Mouse (Mus musculus) stomach, embryonic 14.5 days (tissue): ENCODE measurements around the gene Gabpb2. TPM values are rescaled to one million over a fixed set of nuclear protein-coding genes. Genes with fewer than 3 reads are reported as not detected.
"Not testable (repeated sequence)": the region's sequence is repeated elsewhere in the genome, so short reads cannot be mapped to it uniquely, and the experiment has no call there.

Experiments
- ATAC-seq: fragments of 200-750 bp; cut with Nextera tagmentation; 2 replicates; pipeline ENCODE4 v1.8.0; 2017; ENCODE audit warnings: low read depth, moderate TSS enrichment; ENCODE audit not compliant: insufficient number of reproducible peaks, insufficient read depth, low FRiP score
- H3K27ac ChIP-seq: fragments of 300-500 bp; sonication (generic); 2 replicates; pipeline ENCODE4 v1.5.1; 2014; ENCODE audit warnings: mild to moderate bottlenecking, low read length, moderate library complexity, mixed read lengths
- H3K27me3 ChIP-seq: fragments of 300-500 bp; sonication (generic); 2 replicates; pipeline ENCODE4 v1.6.1; 2014; ENCODE audit warnings: low read length, control low read depth, mixed read lengths; ENCODE audit not compliant: control insufficient read depth, insufficient read depth
- H3K36me3 ChIP-seq: fragments of 300-500 bp; sonication (generic); 2 replicates; pipeline ENCODE4 v1.6.1; 2014; ENCODE audit warnings: mild to moderate bottlenecking, control low read depth, low read length, moderate library complexity, mixed read lengths; ENCODE audit not compliant: control insufficient read depth, insufficient read depth
- H3K4me1 ChIP-seq: fragments of 300-500 bp; sonication (generic); 2 replicates; pipeline ENCODE4 v1.6.1; 2014; ENCODE audit warnings: low read length, control low read depth, mixed read lengths; ENCODE audit not compliant: control insufficient read depth, insufficient read depth
- H3K4me2 ChIP-seq: fragments of 300-500 bp; sonication (generic); replicated peaks from 2 replicates; pipeline ENCODE4 v1.6.1; 2014; ENCODE audit warnings: low read depth, low read length, control low read depth
- H3K4me3 ChIP-seq: fragments of 300-500 bp; sonication (generic); 2 replicates; pipeline ENCODE4 v1.5.1; 2014; ENCODE audit warnings: low read depth, low read length, control low read depth
- H3K9ac ChIP-seq: fragments of 300-500 bp; sonication (generic); replicated peaks from 2 replicates; pipeline ENCODE4 v1.6.1; 2014; ENCODE audit warnings: low read depth, mild to moderate bottlenecking, control low read depth, low read length, moderate library complexity, mixed read lengths
- H3K9me3 ChIP-seq: fragments of 300-500 bp; sonication (generic); 2 replicates; pipeline ENCODE4 v1.6.1; 2016; ENCODE audit warnings: low read depth, low read length, control low read depth; ENCODE audit not compliant: control insufficient read depth
- WGBS: fragments of 180-500 bp; shearing (Covaris S2); extraction: QIAGEN DNeasy Blood & Tissue Kit; methylation state at CpG from one replicate; pipeline ENCODE4 v1.1.7; 2014; 5-methylcytosine and 5-hydroxymethylcytosine counted together
- microRNA-seq: library from miRNA; unstranded; fragments of <30 nt; microRNA quantifications from one replicate; pipeline ENCODE4, GENCODE M21; 2016
- polyA plus RNA-seq: library from polyadenylated mRNA; unstranded; fragments of >200 nt; fragmentation: Nextera tagmentation; extraction: Ambion mirVana; gene quantifications from 2 replicates; pipeline ENCODE4 v1.2.1, GENCODE M21; 2014

Gene Gabpb2
- polyA plus RNA-seq, 1 experiment from 2014 or later, result 18.4 TPM

GRCm38 (mm10) chr3:95135433-95136052, 82.2 kb downstream of the Gabpb2 start:
- Histone ChIP-seq H3K4me3 (no peak overlapping the region), H3K36me3 (peaks cover 9% of the 10 kb centered on the region; the same call in 1 of the 2 replicates), H3K9me3 (no peaks in the 10 kb centered on the region), H3K27me3 (no peaks in the 10 kb centered on the region), H3K4me1 (0 out of 2 replicates have a peak, but pooled peaks cover 11% of the 10 kb centered on the region), H3K4me2 (peak overlapping the region; percentile 53), H3K9ac (no peak overlapping the region), H3K27ac (no peak overlapping the region)
- WGBS, result 79% methylated on average over 7 of the region's 7 CpGs
- no peak for ATAC-seq

- H3K4me3 ChIP-seq, result peak overlapping the region; percentile 32
- 0 out of 2 replicates have a peak, but pooled peaks cover 11% of the 10 kb centered on the region for H3K4me1 ChIP-seq
- ATAC-seq, result peak; percentile 44
- H3K27ac ChIP-seq, result no peak overlapping the region
- peak overlapping the region; percentile 53 for H3K4me2 ChIP-seq
- no peaks in the 10 kb centered on the region for H3K27me3 ChIP-seq
- 0 out of 2 replicates have a peak overlapping the region, but pooled peaks have one; percentile 21 for H3K9ac ChIP-seq
- H3K36me3 ChIP-seq, result peaks cover 9% of the 10 kb centered on the region; the same call in 1 of the 2 replicates
- WGBS, result 14% methylated on average over 6 of the region's 6 CpGs
- H3K9me3 ChIP-seq, result no peaks in the 10 kb centered on the region
Observed at GRCm38 (mm10) chr3:95135023-95135422, 82.7 kb downstream of the Gabpb2 start.

GRCm38 (mm10) chr3:95134133-95134532, 83.6 kb downstream of the Gabpb2 start:
- no CpG with 5 or more reads among the region's 12 CpGs for WGBS
- H3K36me3 ChIP-seq, H3K27me3 ChIP-seq, H3K9me3 ChIP-seq, H3K27ac ChIP-seq, H3K9ac ChIP-seq, H3K4me2 ChIP-seq: not testable (repeated sequence)
- peak overlapping the region; percentile 44 for H3K4me3 ChIP-seq
- 0 out of 2 replicates have a peak, but pooled peaks cover 11% of the 10 kb centered on the region for H3K4me1 ChIP-seq
- peak; percentile 51; the same call in 1 of the 2 replicates for ATAC-seq

GRCm38 (mm10) chr3:95133680-95134101, 84.0 kb downstream of the Gabpb2 start, which contains the start of the genes Scnm1 and Lysmd1:
TSS of gene Scnm1 (minus strand) at chr3:95134011.
TSS of gene Lysmd1 (plus strand) at chr3:95134088.
- peak within 1 kb of the TSS; percentile 44 for H3K4me3 ChIP-seq
- no peaks in the 10 kb centered on the region for H3K9me3 ChIP-seq
- peak within 1 kb of the TSS; percentile 53 for H3K4me2 ChIP-seq
- peaks cover 3% of the 10 kb centered on the region; the same call in 1 of the 2 replicates for H3K36me3 ChIP-seq
- peak within 1 kb of the TSS; percentile 45 for H3K9ac ChIP-seq
- H3K4me1 ChIP-seq, result 0 out of 2 replicates have a peak, but pooled peaks cover 11% of the 10 kb centered on the region
- peak; percentile 92 for ATAC-seq
- H3K27me3 ChIP-seq, result no peaks in the 10 kb centered on the region
- WGBS, result under 1% methylated on average over 20 of the region's 20 CpGs
- peak within 1 kb of the TSS; percentile 6; the same call in 1 of the 2 replicates for H3K27ac ChIP-seq

GRCm38 (mm10) chr3:95133176-95133575, 84.5 kb downstream of the Gabpb2 start:
- no peaks in the 10 kb centered on the region for H3K27me3 ChIP-seq
- H3K27ac ChIP-seq, result no peak overlapping the region
- H3K36me3 ChIP-seq, result peaks cover 3% of the 10 kb centered on the region; the same call in 1 of the 2 replicates
- no peaks in the 10 kb centered on the region for H3K9me3 ChIP-seq
- ATAC-seq, result no peak
- peak overlapping the region; percentile 53 for H3K4me2 ChIP-seq
- H3K4me3 ChIP-seq, result peak overlapping the region; percentile 44
- peak overlapping the region; percentile 45; the same call in 1 of the 2 replicates for H3K9ac ChIP-seq
- H3K4me1 ChIP-seq, result 0 out of 2 replicates have a peak, but pooled peaks cover 11% of the 10 kb centered on the region
- 51% methylated on average over 11 of the region's 11 CpGs for WGBS

GRCm38 (mm10) chr3:95132389-95132788, 85.3 kb downstream of the Gabpb2 start:
- H3K4me3 ChIP-seq, H3K27me3 ChIP-seq, H3K4me2 ChIP-seq, ATAC-seq, H3K9me3 ChIP-seq, H3K9ac ChIP-seq, H3K36me3 ChIP-seq, H3K27ac ChIP-seq: not testable (repeated sequence)
- 91% methylated on average over 2 of the region's 2 CpGs for WGBS
- H3K4me1 ChIP-seq, result 0 out of 2 replicates have a peak, but pooled peaks cover 11% of the 10 kb centered on the region

Small RNAs within 50 kb of the gene (microRNA-seq; reads per million reads assigned to microRNA genes)
- gene Mir8099-1, result not detected

Other genes with a start within 250 kb of the Gabpb2 start
- 24.7 and 32.8 TPM in 2 replicates for gene Pi4kb, start 243.2 kb downstream of the Gabpb2 start, polyA plus RNA-seq
- 30.3 and 34.9 TPM in 2 replicates for gene Zfp687, start 202.5 kb downstream of the Gabpb2 start, polyA plus RNA-seq
- gene Psmd4, start 175.3 kb downstream of the Gabpb2 start, polyA plus RNA-seq, result 229 and 231 TPM in 2 replicates
- gene Pip5k1a, start 111.0 kb downstream of the Gabpb2 start, polyA plus RNA-seq, result 14.6 and 14.9 TPM in 2 replicates
- gene Vps72, start 106.9 kb downstream of the Gabpb2 start, polyA plus RNA-seq, result 139 and 156 TPM in 2 replicates
- 0.83 and 1.8 TPM in 2 replicates for gene Tmod4, start 93.4 kb downstream of the Gabpb2 start, polyA plus RNA-seq
- gene Scnm1, start 83.9 kb downstream of the Gabpb2 start, polyA plus RNA-seq, result 67.7 and 73.7 TPM in 2 replicates
- gene Lysmd1, start 83.8 kb downstream of the Gabpb2 start, polyA plus RNA-seq, result 9.2 and 10.9 TPM in 2 replicates
- 4.2 and 4.7 TPM in 2 replicates for gene Tnfaip8l2, start 75.6 kb downstream of the Gabpb2 start, polyA plus RNA-seq
- 5.8 and 6.7 TPM in 2 replicates for gene Sema6c, start 57.5 kb downstream of the Gabpb2 start, polyA plus RNA-seq
- gene Cdc42se1, start 10.8 kb upstream of the Gabpb2 start, polyA plus RNA-seq, result 125 and 126 TPM in 2 replicates
- 38.9 and 42.4 TPM in 2 replicates for gene Mllt11, start 14.3 kb upstream of the Gabpb2 start, polyA plus RNA-seq
- 0.71 and 1.3 TPM in 2 replicates for gene Gm128, start 23.7 kb upstream of the Gabpb2 start, polyA plus RNA-seq
- 8.2 and 8.4 TPM in 2 replicates for gene Bnipl, start 33.3 kb upstream of the Gabpb2 start, polyA plus RNA-seq
- 47.1 and 51.1 TPM in 2 replicates for gene Mindy1, start 63.4 kb upstream of the Gabpb2 start, polyA plus RNA-seq
- gene Prune1, start 64.2 kb upstream of the Gabpb2 start, polyA plus RNA-seq, result 20.1 and 23.1 TPM in 2 replicates
- 1.7 and 2.1 TPM in 2 replicates for gene Anxa9, start 89.3 kb upstream of the Gabpb2 start, polyA plus RNA-seq
- gene Cers2, start 96.9 kb upstream of the Gabpb2 start, polyA plus RNA-seq, result 136 and 146 TPM in 2 replicates
- gene Setdb1, start 139.3 kb upstream of the Gabpb2 start, polyA plus RNA-seq, result 50.8 and 51.8 TPM in 2 replicates
- gene 4930558C23Rik, start 184.9 kb upstream of the Gabpb2 start, polyA plus RNA-seq, result 0.74 TPM in 1 of 2 replicates, not detected in the other
- gene Arnt, start 216.5 kb upstream of the Gabpb2 start, polyA plus RNA-seq, result 30.2 and 33.0 TPM in 2 replicates